Mouse (Mus musculus): ENCODE measurements around the gene Bcor. TPM values are rescaled to one million over a fixed set of nuclear protein-coding genes. Genes with fewer than 3 reads are reported as not detected.

The Bcor gene
- polyA plus RNA-seq, 1 experiment: 13.6 TPM

GRCm38 (mm10) chrX:12007832-12008540 is 152.2 kb downstream of the Bcor start:
- TF ChIP-seq CTCF (IDR thresholded peaks at IDR 0.05; ENCODE audit: control insufficient read depth, insufficient read depth, low read length) (no peak), POLR2A (IDR thresholded peaks at IDR 0.05; ENCODE audit: borderline replicate concordance, control insufficient read depth, low read depth, low read length) (no peak)
- Histone ChIP-seq H3K4me1 (ENCODE audit: control insufficient read depth, insufficient read depth, low read length) (peaks cover 2% of the 10 kb centered on the region; the same call in 1 of the 2 replicates), H3K4me3 (replicated peaks; ENCODE audit: control insufficient read depth, low read depth, low read length) (no peak overlapping the region), H3K27ac (ENCODE audit: control insufficient read depth, insufficient read depth, low read depth, low read length, poor library complexity) (no peak overlapping the region)
- WGBS: 54% methylated on average over 11 of the region's 11 CpGs

DNA sequence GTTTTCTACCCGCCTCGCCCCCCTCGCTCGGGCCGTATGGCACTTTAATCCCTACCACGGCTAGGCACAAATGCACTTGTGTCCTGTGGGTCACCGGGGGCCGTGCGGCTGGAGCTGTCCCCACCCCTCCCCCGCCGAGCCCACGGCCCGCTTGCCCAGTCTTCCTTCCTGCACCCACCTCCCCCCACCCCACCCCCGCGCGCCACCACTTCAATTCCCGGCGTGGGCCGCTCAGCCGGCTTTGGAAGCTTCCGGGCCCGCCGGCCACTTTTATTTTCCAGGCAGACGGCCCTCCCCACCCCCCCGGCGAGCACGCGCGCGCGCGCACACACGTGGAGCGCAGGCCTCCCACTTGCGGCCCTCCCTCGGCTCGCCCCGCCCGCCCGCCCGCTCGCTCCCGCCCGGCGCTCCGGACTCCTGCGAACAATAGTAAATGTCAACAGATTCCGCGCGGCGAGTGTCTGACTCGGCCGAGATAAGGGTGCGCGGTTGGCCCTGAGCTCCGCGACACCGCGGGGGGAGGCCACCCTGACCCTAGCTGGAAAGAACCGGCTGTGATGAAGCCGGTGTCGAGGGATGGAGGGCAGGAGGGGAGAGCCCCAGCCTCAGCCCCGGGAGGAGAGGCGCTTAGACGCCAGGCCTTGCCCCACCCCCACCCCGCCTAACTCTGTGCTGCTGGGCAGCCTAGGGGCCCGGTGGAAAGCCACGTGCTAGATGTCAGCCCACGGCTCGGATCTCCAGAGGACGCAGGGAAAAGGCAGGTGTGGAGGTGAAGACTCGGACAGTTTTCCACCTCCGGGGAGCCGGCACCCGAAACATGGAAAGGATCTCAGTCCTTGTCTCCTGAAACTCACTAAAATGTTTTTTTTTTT is 153.0 kb downstream of the Bcor start:
- TF ChIP-seq POLR2A (IDR thresholded peaks at IDR 0.05; ENCODE audit: borderline replicate concordance, control insufficient read depth, low read depth, low read length): peak; percentile 22; the same call in 1 of the 2 replicates
- TF ChIP-seq CTCF (IDR thresholded peaks at IDR 0.05; ENCODE audit: control insufficient read depth, insufficient read depth, low read length): no peak
- Histone ChIP-seq H3K27ac (ENCODE audit: control insufficient read depth, insufficient read depth, low read depth, low read length, poor library complexity) (peak overlapping the region; percentile 97), H3K4me1 (ENCODE audit: control insufficient read depth, insufficient read depth, low read length) (peaks cover 2% of the 10 kb centered on the region; the same call in 1 of the 2 replicates), H3K4me3 (replicated peaks; ENCODE audit: control insufficient read depth, low read depth, low read length) (peak overlapping the region; percentile 75)
- WGBS: 4% methylated on average over 70 of the region's 75 CpGs

GRCm38 (mm10) chrX:12006031-12006881 is 153.9 kb downstream of the Bcor start:
- H3K4me1 ChIP-seq (ENCODE audit: control insufficient read depth, insufficient read depth, low read length): peaks cover 2% of the 10 kb centered on the region; the same call in 1 of the 2 replicates
- H3K4me3 ChIP-seq (replicated peaks; ENCODE audit: control insufficient read depth, low read depth, low read length): peak overlapping the region; percentile 75
- peak overlapping the region; percentile 97 for H3K27ac ChIP-seq (ENCODE audit: control insufficient read depth, insufficient read depth, low read depth, low read length, poor library complexity)
- WGBS: 4% methylated on average over 41 of the region's 57 CpGs
- TF ChIP-seq POLR2A (IDR thresholded peaks at IDR 0.05; ENCODE audit: borderline replicate concordance, control insufficient read depth, low read depth, low read length) (peak; percentile 5; the same call in 1 of the 2 replicates), CTCF (IDR thresholded peaks at IDR 0.05; ENCODE audit: control insufficient read depth, insufficient read depth, low read length) (no peak)

DNA sequence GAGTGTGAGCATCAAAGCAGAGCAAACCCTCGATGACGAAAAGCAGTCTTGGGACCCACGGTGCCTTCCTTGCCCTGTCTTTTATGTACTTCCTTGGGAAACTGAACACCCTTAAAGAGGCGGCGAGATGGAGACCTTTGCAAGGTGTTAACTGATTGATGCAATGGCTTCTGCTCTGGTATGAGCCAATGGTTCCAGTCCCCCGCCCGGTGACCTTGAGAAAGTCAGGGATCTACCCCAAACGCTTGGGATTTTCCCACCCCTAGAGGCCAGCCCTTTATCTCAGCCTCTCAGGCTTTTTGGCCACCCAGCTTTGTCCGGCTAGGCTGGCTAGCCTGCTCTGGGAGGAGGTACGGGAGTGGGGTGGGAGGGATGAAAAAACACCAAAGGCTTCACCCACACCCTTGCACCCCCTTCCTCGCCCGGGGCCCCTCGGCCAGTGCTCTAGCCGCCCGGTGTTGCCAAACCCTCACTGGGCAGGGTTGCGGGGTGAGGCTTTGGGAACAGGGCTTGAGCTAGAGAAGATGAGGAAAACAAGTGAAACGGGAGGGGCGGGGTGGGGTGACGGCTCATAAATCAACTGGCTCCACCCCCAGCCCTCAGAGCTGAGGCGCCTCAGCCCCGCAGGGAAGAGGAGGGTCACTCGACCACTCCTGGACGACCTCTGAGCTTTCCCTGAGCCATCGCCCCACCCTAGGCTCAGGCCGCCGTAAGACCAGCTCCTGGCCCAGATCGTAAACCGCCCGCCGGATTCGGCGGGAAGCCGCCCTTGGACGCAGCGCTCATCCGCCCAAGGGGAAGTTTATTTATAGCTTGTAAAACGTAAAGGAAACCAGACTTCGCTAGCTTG is 154.7 kb downstream of the Bcor start:
- TF ChIP-seq CTCF (IDR thresholded peaks at IDR 0.05; ENCODE audit: control insufficient read depth, insufficient read depth, low read length) (no peak), POLR2A (IDR thresholded peaks at IDR 0.05; ENCODE audit: borderline replicate concordance, control insufficient read depth, low read depth, low read length) (peak; percentile 74; the same call in 1 of the 2 replicates)
- Histone ChIP-seq H3K4me3 (replicated peaks; ENCODE audit: control insufficient read depth, low read depth, low read length) (peak overlapping the region; percentile 75), H3K27ac (ENCODE audit: control insufficient read depth, insufficient read depth, low read depth, low read length, poor library complexity) (peak overlapping the region; percentile 97), H3K4me1 (ENCODE audit: control insufficient read depth, insufficient read depth, low read length) (peaks cover 2% of the 10 kb centered on the region; the same call in 1 of the 2 replicates)
- WGBS: 7% methylated on average over 38 of the region's 38 CpGs

- Histone ChIP-seq H3K4me3 (replicated peaks; ENCODE audit: control insufficient read depth, low read depth, low read length) (no peak overlapping the region), H3K4me1 (ENCODE audit: control insufficient read depth, insufficient read depth, low read length) (peaks cover 4% of the 10 kb centered on the region; the same call in 1 of the 2 replicates), H3K27ac (ENCODE audit: control insufficient read depth, insufficient read depth, low read depth, low read length, poor library complexity) (peak overlapping the region; percentile 97)
- WGBS: 48% methylated on average over 16 of the region's 16 CpGs
- no peak for TF ChIP-seq POLR2A (IDR thresholded peaks at IDR 0.05; ENCODE audit: borderline replicate concordance, control insufficient read depth, low read depth, low read length)
- TF ChIP-seq CTCF (IDR thresholded peaks at IDR 0.05; ENCODE audit: control insufficient read depth, insufficient read depth, low read length): no peak
These were observed 155.7 kb downstream of the Bcor start for GRCm38 (mm10) chrX:12004416-12004815.

DNA sequence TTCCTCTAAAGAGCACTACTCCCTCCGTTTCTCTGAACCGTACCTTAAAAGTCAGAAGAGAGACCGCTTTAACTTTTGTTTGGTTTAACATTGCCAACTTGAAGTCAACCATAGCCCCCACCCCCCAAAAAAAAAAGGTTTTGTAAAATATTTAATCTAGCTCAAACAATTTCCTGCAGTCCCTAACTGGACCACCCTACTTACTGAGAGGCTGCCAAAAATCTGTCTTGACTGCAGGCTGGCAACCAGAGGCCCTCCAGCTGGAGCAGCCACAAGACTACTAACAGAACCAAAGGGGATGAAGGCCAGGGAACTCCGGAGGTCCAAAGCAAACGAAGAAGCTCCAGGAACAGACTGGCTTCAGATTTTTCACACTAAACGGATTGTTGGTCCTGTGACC is 156.2 kb downstream of the Bcor start:
- TF ChIP-seq POLR2A (IDR thresholded peaks at IDR 0.05; ENCODE audit: borderline replicate concordance, control insufficient read depth, low read depth, low read length) (no peak), CTCF (IDR thresholded peaks at IDR 0.05; ENCODE audit: control insufficient read depth, insufficient read depth, low read length) (no peak)
- H3K4me3 ChIP-seq (replicated peaks; ENCODE audit: control insufficient read depth, low read depth, low read length): no peak overlapping the region
- H3K4me1 ChIP-seq (ENCODE audit: control insufficient read depth, insufficient read depth, low read length): peaks cover 4% of the 10 kb centered on the region; the same call in 1 of the 2 replicates
- 31% methylated on average over 6 of the region's 6 CpGs for WGBS
- peak overlapping the region; percentile 97 for H3K27ac ChIP-seq (ENCODE audit: control insufficient read depth, insufficient read depth, low read depth, low read length, poor library complexity)

DNA sequence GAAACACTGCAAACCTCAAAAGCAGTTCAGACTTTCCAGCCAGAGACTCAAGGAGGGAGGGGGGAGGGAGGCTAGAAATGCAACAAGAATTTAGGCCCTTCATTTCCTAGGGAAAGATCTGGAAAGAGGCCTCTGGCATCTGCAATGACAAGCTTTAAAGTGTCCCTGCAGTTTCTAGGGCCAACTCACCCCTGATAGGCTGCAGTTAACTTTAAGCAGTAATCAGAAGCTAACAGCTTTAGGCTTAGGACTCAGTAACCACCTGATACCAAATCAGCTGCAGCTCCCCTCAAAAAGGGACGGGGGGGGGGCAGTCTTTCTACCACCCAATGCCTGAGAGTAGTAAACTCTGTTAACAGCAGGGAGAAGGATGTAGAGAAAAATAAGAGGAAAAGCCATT is 156.6 kb downstream of the Bcor start:
- no peak for TF ChIP-seq CTCF (IDR thresholded peaks at IDR 0.05; ENCODE audit: control insufficient read depth, insufficient read depth, low read length)
- no peak for TF ChIP-seq POLR2A (IDR thresholded peaks at IDR 0.05; ENCODE audit: borderline replicate concordance, control insufficient read depth, low read depth, low read length)
- peaks cover 5% of the 10 kb centered on the region for H3K4me1 ChIP-seq (ENCODE audit: control insufficient read depth, insufficient read depth, low read length)
- H3K27ac ChIP-seq (ENCODE audit: control insufficient read depth, insufficient read depth, low read depth, low read length, poor library complexity): peak overlapping the region; percentile 79
- WGBS: 6% methylated on average over 1 of the region's 1 CpGs
- no peak overlapping the region for H3K4me3 ChIP-seq (replicated peaks; ENCODE audit: control insufficient read depth, low read depth, low read length)

Data from bone marrow, adult 2 months (tissue).